Mouse (Mus musculus) midbrain, embryonic 12.5 days (tissue): ENCODE measurements around the gene Tmc4. TPM values are rescaled to one million over a fixed set of nuclear protein-coding genes. Genes with fewer than 3 reads are reported as not detected.
"Not testable (repeated sequence)": the region's sequence is repeated elsewhere in the genome, so short reads cannot be mapped to it uniquely, and the experiment has no call there.

Experiments
- ATAC-seq: fragments of 200-750 bp; cut with Nextera tagmentation; 2 replicates; pipeline ENCODE4 v1.8.0; 2017; ENCODE audit warnings: low read depth, moderate TSS enrichment, moderate library complexity; ENCODE audit not compliant: low FRiP score
- H3K27ac ChIP-seq: fragments of 300-500 bp; sonication (generic); replicated peaks from 2 replicates; pipeline ENCODE4 v1.5.1; 2016; ENCODE audit warnings: mild to moderate bottlenecking
- H3K27me3 ChIP-seq: fragments of 300-500 bp; sonication (generic); 2 replicates; pipeline ENCODE4 v1.6.1; 2016; ENCODE audit warnings: mild to moderate bottlenecking
- H3K36me3 ChIP-seq: fragments of 300-500 bp; sonication (generic); 2 replicates; pipeline ENCODE4 v1.6.1; 2016
- H3K4me1 ChIP-seq: fragments of 300-500 bp; sonication (generic); 2 replicates; pipeline ENCODE4 v1.6.1; 2016
- H3K4me2 ChIP-seq: fragments of 300-500 bp; sonication (generic); replicated peaks from 2 replicates; pipeline ENCODE4 v1.6.1; 2016; ENCODE audit warnings: mild to moderate bottlenecking, moderate library complexity
- H3K4me3 ChIP-seq: fragments of 300-500 bp; sonication (generic); 2 replicates; pipeline ENCODE4 v1.5.1; 2016; ENCODE audit warnings: mild to moderate bottlenecking
- H3K9ac ChIP-seq: fragments of 300-500 bp; sonication (generic); replicated peaks from 2 replicates; pipeline ENCODE4 v1.6.1; 2016; ENCODE audit warnings: mild to moderate bottlenecking, moderate library complexity
- H3K9me3 ChIP-seq: fragments of 300-500 bp; sonication (generic); 2 replicates; pipeline ENCODE4 v1.6.1; 2016; ENCODE audit warnings: mild to moderate bottlenecking
- WGBS: fragments of 180-500 bp; shearing (Covaris S2); methylation state at CpG from one replicate; pipeline ENCODE4 v1.1.7; 2016; 5-methylcytosine and 5-hydroxymethylcytosine counted together
- polyA plus RNA-seq: library from polyadenylated mRNA; unstranded; fragments of >200 nt; fragmentation: Nextera tagmentation; extraction: Ambion mirVana; gene quantifications from 2 replicates; pipeline ENCODE4 v1.2.1, GENCODE M21; 2016

Tmc4 gene
- polyA plus RNA-seq, 1 experiment from 2014 or later, result 3.1 TPM

GRCm38 (mm10) chr7:3704475-3704874 lies 27.1 kb upstream of the Tmc4 start:
- Histone ChIP-seq H3K27ac (peak overlapping the region; percentile 92), H3K4me1 (peaks cover 22% of the 10 kb centered on the region), H3K4me2 (peak overlapping the region; percentile 95), H3K4me3 (peak overlapping the region; percentile 89), H3K36me3 (peaks cover 34% of the 10 kb centered on the region), H3K27me3 (no peaks in the 10 kb centered on the region), H3K9me3 (no peaks in the 10 kb centered on the region), H3K9ac (peak overlapping the region; percentile 91)
- under 1% methylated on average over 20 of the region's 20 CpGs for WGBS
- ATAC-seq, result peak; percentile 35; the same call in 1 of the 2 replicates

- Histone ChIP-seq H3K27ac (peak within 1 kb of the TSS; percentile 92), H3K9me3 (no peaks in the 10 kb centered on the region), H3K36me3 (peaks cover 38% of the 10 kb centered on the region), H3K27me3 (no peaks in the 10 kb centered on the region), H3K9ac (peak within 1 kb of the TSS; percentile 91), H3K4me3 (peak within 1 kb of the TSS; percentile 89), H3K4me2 (peak within 1 kb of the TSS; percentile 95), H3K4me1 (peaks cover 22% of the 10 kb centered on the region)
- 2% methylated on average over 42 of the region's 42 CpGs for WGBS
- peak; percentile 94 for ATAC-seq
Measured at GRCm38 (mm10) chr7:3703879-3704441, 26.6 kb upstream of the Tmc4 start, which contains the start of gene Rps9. Gene Rps9 (plus strand): TSS chr7:3703993.

GRCm38 (mm10) chr7:3703148-3703878 lies 26.0 kb upstream of the Tmc4 start:
- 22% methylated on average over 6 of the region's 6 CpGs for WGBS

GRCm38 (mm10) chr7:3698471-3698870 lies 21.1 kb upstream of the Tmc4 start:
- Histone ChIP-seq H3K4me2 (no peak overlapping the region), H3K4me3 (no peak overlapping the region), H3K9me3 (no peaks in the 10 kb centered on the region), H3K36me3 (peaks cover 34% of the 10 kb centered on the region), H3K4me1 (peaks cover 13% of the 10 kb centered on the region), H3K27ac (no peak overlapping the region), H3K27me3 (no peaks in the 10 kb centered on the region), H3K9ac (no peak overlapping the region)
- 98% methylated on average over 6 of the region's 6 CpGs for WGBS
- ATAC-seq, result no peak

More at GRCm38 (mm10) chr7:3703148-3703878, 26.0 kb upstream of the Tmc4 start:
- peak; percentile 70 for ATAC-seq
- Histone ChIP-seq H3K4me2 (peak overlapping the region; percentile 95), H3K27me3 (no peaks in the 10 kb centered on the region), H3K4me1 (peaks cover 22% of the 10 kb centered on the region), H3K4me3 (peak overlapping the region; percentile 89), H3K36me3 (peaks cover 45% of the 10 kb centered on the region), H3K27ac (peak overlapping the region; percentile 92), H3K9me3 (no peaks in the 10 kb centered on the region), H3K9ac (peak overlapping the region; percentile 43; the same call in 1 of the 2 replicates)

- Histone ChIP-seq H3K36me3 (peaks cover 28% of the 10 kb centered on the region), H3K4me2 (peak overlapping the region; percentile 85), H3K4me3 (peak overlapping the region; percentile 60), H3K9ac (peak overlapping the region; percentile 82), H3K4me1 (peaks cover 28% of the 10 kb centered on the region), H3K27ac (peak overlapping the region; percentile 91)
- not testable (repeated sequence) for H3K9me3 ChIP-seq, H3K27me3 ChIP-seq, ATAC-seq
- 10% methylated on average over 9 of the region's 9 CpGs for WGBS
Measured at GRCm38 (mm10) chr7:3694949-3695305, 17.6 kb upstream of the Tmc4 start.

- no peaks in the 10 kb centered on the region for H3K9me3 ChIP-seq
- H3K4me1 ChIP-seq, result peaks cover 28% of the 10 kb centered on the region
- H3K36me3 ChIP-seq, result peaks cover 22% of the 10 kb centered on the region
- H3K4me2 ChIP-seq, result peak overlapping the region; percentile 85
- peak; percentile 14 for ATAC-seq
- no peaks in the 10 kb centered on the region for H3K27me3 ChIP-seq
- H3K27ac ChIP-seq, result peak overlapping the region; percentile 91
- under 1% methylated on average over 54 of the region's 55 CpGs for WGBS
- peak overlapping the region; percentile 82 for H3K9ac ChIP-seq
- peak overlapping the region; percentile 60 for H3K4me3 ChIP-seq
Measured at GRCm38 (mm10) chr7:3694076-3694948, 17.0 kb upstream of the Tmc4 start.

- Histone ChIP-seq H3K4me1 (peaks cover 28% of the 10 kb centered on the region), H3K4me3 (peak overlapping the region; percentile 60), H3K36me3 (peaks cover 18% of the 10 kb centered on the region), H3K9me3 (no peaks in the 10 kb centered on the region), H3K27ac (peak overlapping the region; percentile 91), H3K27me3 (no peaks in the 10 kb centered on the region), H3K9ac (peak overlapping the region; percentile 82), H3K4me2 (peak overlapping the region; percentile 85)
- ATAC-seq, result no peak
- WGBS, result under 1% methylated on average over 18 of the region's 18 CpGs
Measured at GRCm38 (mm10) chr7:3693809-3694075, 16.4 kb upstream of the Tmc4 start.

GRCm38 (mm10) chr7:3692987-3693808 lies 15.8 kb upstream of the Tmc4 start, which contains the start of gene Mboat7:
Gene Mboat7 (minus strand): TSS chr7:3693523.
- Histone ChIP-seq H3K9ac (peak within 1 kb of the TSS; percentile 82), H3K27me3 (no peaks in the 10 kb centered on the region), H3K4me1 (peaks cover 28% of the 10 kb centered on the region), H3K27ac (peak within 1 kb of the TSS; percentile 91), H3K4me3 (peak within 1 kb of the TSS; percentile 60), H3K36me3 (peaks cover 14% of the 10 kb centered on the region), H3K4me2 (peak within 1 kb of the TSS; percentile 85), H3K9me3 (no peaks in the 10 kb centered on the region)
- WGBS, result under 1% methylated on average over 55 of the region's 55 CpGs
- peak; percentile 91 for ATAC-seq

- Histone ChIP-seq H3K4me3 (peak within 1 kb of the TSS; percentile 60), H3K27ac (peak within 1 kb of the TSS; percentile 91), H3K4me2 (peak within 1 kb of the TSS; percentile 85), H3K27me3 (no peaks in the 10 kb centered on the region), H3K9me3 (no peaks in the 10 kb centered on the region), H3K9ac (peak within 1 kb of the TSS; percentile 82), H3K36me3 (peaks cover 12% of the 10 kb centered on the region), H3K4me1 (peaks cover 28% of the 10 kb centered on the region)
- ATAC-seq, result peak; percentile 79
- under 1% methylated on average over 49 of the region's 49 CpGs for WGBS
Measured at GRCm38 (mm10) chr7:3692382-3692986, 15.1 kb upstream of the Tmc4 start, which contains the start of gene Tsen34. Gene Tsen34 (plus strand): TSS chr7:3692863.

GRCm38 (mm10) chr7:3691919-3692318 lies 14.6 kb upstream of the Tmc4 start:
- H3K36me3 ChIP-seq, result peaks cover 9% of the 10 kb centered on the region; the same call in 1 of the 2 replicates
- H3K27me3 ChIP-seq, result no peaks in the 10 kb centered on the region
- peak overlapping the region; percentile 60 for H3K4me3 ChIP-seq
- peak overlapping the region; percentile 82 for H3K9ac ChIP-seq
- peak overlapping the region; percentile 85 for H3K4me2 ChIP-seq
- ATAC-seq, result no peak
- WGBS, result 43% methylated on average over 3 of the region's 3 CpGs
- peak overlapping the region; percentile 91 for H3K27ac ChIP-seq
- H3K4me1 ChIP-seq, result peaks cover 28% of the 10 kb centered on the region
- H3K9me3 ChIP-seq, result no peaks in the 10 kb centered on the region
